In genomic region chr8:23352259-23353106, GRCm38 (mm10) we compare ENCODE assay signal across 14 mouse cellular contexts.
DNase-seq lines count a peak whose midpoint lies in the region; ATAC-seq and TF ChIP-seq lines count a peak whose summit lies in the region.
"Had no signal": no experiment of that assay in that cellular context is flagged by ENCODE, and none has a peak within 500 bp of the region (broad histone marks: within the 10 kb centered on the region; RNA-seq: fewer than 3 reads in every experiment).

No protein-coding gene starts in this region.

- no peak for TF ChIP-seq POLR2A in liver, adult 2 months (IDR thresholded peaks at IDR 0.05; ENCODE audit: extremely low read depth, insufficient read depth, low read length)

- H3K27ac ChIP-seq in heart, embryonic 15.5 days: no peak overlapping the region
- no peak overlapping the region for H3K27ac ChIP-seq in liver, adult 2 months (replicated peaks; ENCODE audit: insufficient read depth, low read depth, low read length)
- H3K27ac ChIP-seq in liver, postnatal 0 days (ENCODE audit: low read depth): no peak overlapping the region
- H3K27ac ChIP-seq in heart, embryonic 16.5 days (ENCODE audit: low read length): no peak overlapping the region
- H3K27ac ChIP-seq: layer of hippocampus, adult 2 months; limb, embryonic 13.5 days; midbrain, embryonic 12.5 days had no signal

- no peaks in the 10 kb centered on the region for H3K79me2 ChIP-seq in liver, adult 2 months (ENCODE audit: control insufficient read depth, insufficient read depth, low read length)

- peak; percentile 31; the same call in 1 of the 2 replicates for ATAC-seq in heart, embryonic 15.5 days (replicated peaks; ENCODE audit: insufficient number of reproducible peaks, insufficient read depth, low FRiP score, low read depth)
- no peak for ATAC-seq in liver, postnatal 0 days
- peak; percentile 55 for ATAC-seq in heart, embryonic 16.5 days (replicated peaks; ENCODE audit: extremely low read depth, insufficient read depth, low FRiP score)

- H3K4me3 ChIP-seq in heart, embryonic 15.5 days: no peak overlapping the region
- H3K4me3 ChIP-seq in liver, adult 2 months (ENCODE audit: insufficient read depth, low read depth, low read length): no peak overlapping the region
- H3K4me3 ChIP-seq in liver, postnatal 0 days (ENCODE audit: low read depth, low read length): no peak overlapping the region
- H3K4me3 ChIP-seq in heart, embryonic 16.5 days (ENCODE audit: low read length): no peak overlapping the region
- H3K4me3 ChIP-seq: layer of hippocampus, adult 2 months; limb, embryonic 13.5 days; midbrain, embryonic 12.5 days had no signal

- H3K27me3 ChIP-seq in heart, embryonic 15.5 days: no peaks in the 10 kb centered on the region
- H3K27me3 ChIP-seq in liver, adult 2 months (ENCODE audit: control insufficient read depth, insufficient read depth, low read length): no peaks in the 10 kb centered on the region
- H3K27me3 ChIP-seq in liver, postnatal 0 days (ENCODE audit: insufficient read depth, low read length): no peaks in the 10 kb centered on the region
- no peaks in the 10 kb centered on the region for H3K27me3 ChIP-seq in heart, embryonic 16.5 days (ENCODE audit: control insufficient read depth, insufficient read depth, low read length)
- H3K27me3 ChIP-seq: midbrain, embryonic 12.5 days had no signal

- DNase-seq in heart, postnatal 4 days: no peak
- DNase-seq in liver, adult 2 months (ENCODE audit: extremely low read depth, low read depth, low spot score): peak; percentile 19
- DNase-seq in liver, postnatal 0 days: no peak
- peak; percentile 34 for DNase-seq in embryo, embryonic 11 days
- no peak for DNase-seq in adrenal gland, adult 2 months
- DNase-seq: cerebellum, adult 11 months; gastrocnemius, postnatal 14 days; right cerebral cortex, postnatal 4 days; thymus, postnatal 4 days had no signal

- no peaks in the 10 kb centered on the region for H3K9me3 ChIP-seq in heart, embryonic 15.5 days (replicated peaks)
- H3K9me3 ChIP-seq in liver, postnatal 0 days (ENCODE audit: low read length): no peaks in the 10 kb centered on the region
- H3K9me3 ChIP-seq in heart, embryonic 16.5 days (replicated peaks; ENCODE audit: control insufficient read depth, low read length): no peaks in the 10 kb centered on the region
- H3K9me3 ChIP-seq: limb, embryonic 13.5 days; midbrain, embryonic 12.5 days had no signal

- TF ChIP-seq EP300 in liver, postnatal 0 days (IDR thresholded peaks at IDR 0.05; ENCODE audit: low read depth): no peak

- TF ChIP-seq CTCF in liver, adult 2 months (IDR thresholded peaks at IDR 0.05; ENCODE audit: low read depth, low read length): no peak
- no peak for TF ChIP-seq CTCF in liver, postnatal 0 days (IDR thresholded peaks at IDR 0.05; ENCODE audit: low read depth)

- peak overlapping the region; percentile 43; the same call in 1 of the 2 replicates for H3K4me2 ChIP-seq in heart, embryonic 15.5 days
- no peak overlapping the region for H3K4me2 ChIP-seq in liver, postnatal 0 days (ENCODE audit: low read depth, low read length)
- H3K4me2 ChIP-seq in heart, embryonic 16.5 days (ENCODE audit: low read depth, low read length): peak overlapping the region; percentile 47
- H3K4me2 ChIP-seq: limb, embryonic 13.5 days; midbrain, embryonic 12.5 days had no signal

- 33% methylated on average over 6 of the region's 6 CpGs for WGBS in heart, embryonic 15.5 days
- WGBS in liver, adult 2 months: 33% methylated on average over 6 of the region's 6 CpGs
- 49% methylated on average over 6 of the region's 6 CpGs for WGBS in liver, postnatal 0 days (ENCODE audit: insufficient replicate concordance)
- WGBS in heart, embryonic 16.5 days: 34% methylated on average over 6 of the region's 6 CpGs

- H3K4me1 ChIP-seq in heart, embryonic 15.5 days (replicated peaks): no peaks in the 10 kb centered on the region
- H3K4me1 ChIP-seq in liver, adult 2 months (ENCODE audit: control insufficient read depth, insufficient read depth, low read length): no peaks in the 10 kb centered on the region
- H3K4me1 ChIP-seq in liver, postnatal 0 days (ENCODE audit: insufficient read depth): no peaks in the 10 kb centered on the region
- no peaks in the 10 kb centered on the region for H3K4me1 ChIP-seq in heart, embryonic 16.5 days (ENCODE audit: control insufficient read depth, insufficient read depth, low read length)
- H3K4me1 ChIP-seq: limb, embryonic 13.5 days; midbrain, embryonic 12.5 days had no signal

- no peak overlapping the region for H3K9ac ChIP-seq in heart, embryonic 15.5 days
- no peak overlapping the region for H3K9ac ChIP-seq in liver, adult 2 months (ENCODE audit: low read depth, low read length)
- no peak overlapping the region for H3K9ac ChIP-seq in liver, postnatal 0 days (replicated peaks)
- no peak overlapping the region for H3K9ac ChIP-seq in heart, embryonic 16.5 days (ENCODE audit: low read length)
- H3K9ac ChIP-seq: limb, embryonic 13.5 days; midbrain, embryonic 12.5 days had no signal

- H3K36me3 ChIP-seq in heart, embryonic 15.5 days: no peaks in the 10 kb centered on the region
- H3K36me3 ChIP-seq in liver, adult 2 months (ENCODE audit: control insufficient read depth, insufficient read depth, low read length): no peaks in the 10 kb centered on the region
- H3K36me3 ChIP-seq in liver, postnatal 0 days (replicated peaks; ENCODE audit: insufficient read depth, low read length): no peaks in the 10 kb centered on the region
- no peaks in the 10 kb centered on the region for H3K36me3 ChIP-seq in heart, embryonic 16.5 days (ENCODE audit: control insufficient read depth, insufficient read depth)
- H3K36me3 ChIP-seq: limb, embryonic 13.5 days; midbrain, embryonic 12.5 days had no signal

Comparison
In these comparisons a context has a peak if more than half of its experiments do, and no peak if none do; other contexts are left out.
1. DNase-seq: peak in liver, adult 2 months (single experiment) and embryo, embryonic 11 days (single experiment); none in heart, postnatal 4 days (single experiment), liver, postnatal 0 days (single experiment) and adrenal gland, adult 2 months (single experiment).